Mouse (Mus musculus) limb, embryonic 14.5 days (tissue): ENCODE data around the gene Msmo1. TPM values are rescaled to one million over a fixed set of nuclear protein-coding genes. Genes with fewer than 3 reads are reported as not detected.

ENCODE experiments used
- ATAC-seq: fragments of 200-750 bp; cut with Nextera tagmentation; 2 replicates; pipeline ENCODE4 v1.8.0; 2017; ENCODE audit warnings: low read depth, moderate number of reproducible peaks, moderate TSS enrichment; ENCODE audit not compliant: low FRiP score
- DNase-seq: peaks from one replicate; pipeline ENCODE4 v3.0.0-alpha.2; 2015; ENCODE audit warnings: low spot score
- H3K27ac ChIP-seq: fragments of 300-500 bp; sonication (generic); replicated peaks from 2 replicates; pipeline ENCODE4 v1.5.1; 2014; ENCODE audit warnings: low read depth, mild to moderate bottlenecking, low read length, moderate library complexity, mixed read lengths
- H3K27me3 ChIP-seq: fragments of 300-500 bp; sonication (generic); 2 replicates; pipeline ENCODE4 v1.6.1; 2014; ENCODE audit warnings: low read length, mixed read lengths; ENCODE audit not compliant: control insufficient read depth, insufficient read depth
- H3K36me3 ChIP-seq: fragments of 300-500 bp; sonication (generic); 2 replicates; pipeline ENCODE4 v1.6.1; 2014; ENCODE audit warnings: mild to moderate bottlenecking, low read length, moderate library complexity, mixed read lengths; ENCODE audit not compliant: control insufficient read depth, insufficient read depth
- H3K4me1 ChIP-seq: fragments of 300-500 bp; sonication (generic); 2 replicates; pipeline ENCODE4 v1.6.1; 2014; ENCODE audit warnings: antibody characterized with exemption, low read length, mixed read lengths; ENCODE audit not compliant: control insufficient read depth, insufficient read depth
- H3K4me2 ChIP-seq: fragments of 300-500 bp; sonication (generic); replicated peaks from 2 replicates; pipeline ENCODE4 v1.6.1; 2014; ENCODE audit warnings: low read depth, mild to moderate bottlenecking, low read length, moderate library complexity; ENCODE audit not compliant: severe bottlenecking
- H3K4me3 ChIP-seq: fragments of 300-500 bp; sonication (generic); replicated peaks from 2 replicates; pipeline ENCODE4 v1.5.1; 2014; ENCODE audit warnings: low read length
- H3K9ac ChIP-seq: fragments of 300-500 bp; sonication (generic); 2 replicates; pipeline ENCODE4 v1.6.1; 2014; ENCODE audit warnings: mild to moderate bottlenecking, low read depth, low read length, moderate library complexity; ENCODE audit not compliant: severe bottlenecking
- H3K9me3 ChIP-seq: fragments of 300-500 bp; sonication (generic); 2 replicates; pipeline ENCODE4 v1.6.1; 2016; ENCODE audit warnings: low read length; ENCODE audit not compliant: control insufficient read depth
- POLR2A ChIP-seq: fragments of 200-500 bp; IDR thresholded peaks from 2 replicates; pipeline ENCODE4 v1.8.0; 2012; ENCODE audit warnings: inconsistent platforms, mild to moderate bottlenecking, moderate library complexity, borderline replicate concordance; ENCODE audit not compliant: insufficient read depth, insufficient read length; ENCODE audit errors: extremely low read depth
- WGBS: fragments of 180-500 bp; shearing (Covaris S2); extraction: QIAGEN DNeasy Blood & Tissue Kit; methylation state at CpG from one replicate; pipeline ENCODE4 v1.1.7; 2014; 5-methylcytosine and 5-hydroxymethylcytosine counted together
- polyA plus RNA-seq, 2 experiments: library from polyadenylated mRNA; depleted of rRNA in 1 of 2; stranded (reverse) in 1 of 2; unstranded in 1 of 2; fragments of >200 nt; fragmentation: Nextera tagmentation in 1 of 2; extraction: Ambion mirVana in 1 of 2; gene quantifications; 2 replicates each; pipeline versions ENCODE4 v1.2.1 to v1.2.3; 2012 to 2014

Gene Msmo1
- polyA plus RNA-seq, 2 experiments = 52.9 to 99.9 TPM

DNA sequence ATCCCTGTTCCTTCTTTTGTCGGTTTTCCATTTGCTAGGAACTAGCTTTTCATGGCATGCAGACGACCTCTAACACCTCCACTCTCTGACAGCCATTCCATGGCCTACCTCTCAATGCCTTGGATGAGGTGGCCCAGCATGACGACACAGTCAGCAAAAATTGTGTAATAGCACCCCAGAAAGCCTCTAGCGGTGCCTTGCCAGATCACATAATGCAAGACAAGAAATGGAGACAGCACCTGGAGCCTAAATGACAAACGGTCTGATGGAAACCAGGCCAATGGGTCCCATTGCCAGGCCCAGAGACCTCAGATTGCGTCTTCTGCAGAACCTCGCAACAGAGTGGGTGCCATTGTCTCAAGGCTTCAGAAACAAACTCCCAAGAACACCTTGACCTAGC, 21.1 kb downstream of the Msmo1 start:
- Histone ChIP-seq H3K36me3 (peaks cover 9% of the 10 kb centered on the region), H3K27me3 (no peaks in the 10 kb centered on the region), H3K4me1 (no peaks in the 10 kb centered on the region), H3K4me3 (no peak overlapping the region), H3K9me3 (no peaks in the 10 kb centered on the region), H3K9ac (no peak overlapping the region), H3K27ac (no peak overlapping the region), H3K4me2 (no peak overlapping the region)
- ATAC-seq (no peak), DNase-seq (no peak)
- TF ChIP-seq POLR2A = no peak
- WGBS = 83% methylated on average over 7 of the region's 7 CpGs

DNA sequence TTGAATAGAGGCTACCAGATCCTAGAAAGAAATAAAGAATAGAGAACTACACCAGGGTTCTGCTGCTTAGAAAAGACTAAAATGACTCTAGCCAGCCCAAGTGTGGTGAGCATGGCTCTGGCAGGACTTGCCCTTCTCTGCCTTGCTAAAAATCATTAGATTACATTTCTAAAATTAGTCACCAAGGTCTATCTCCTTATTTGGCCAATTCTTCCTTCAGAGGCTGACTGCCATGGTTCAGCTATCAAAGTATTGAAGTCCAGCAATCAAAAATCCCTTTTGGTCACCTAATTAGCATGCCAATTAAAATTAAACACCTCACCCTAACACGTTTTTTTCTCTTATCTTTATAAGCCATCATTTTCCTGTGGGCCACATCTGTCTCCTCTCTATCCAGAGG, 22.0 kb downstream of the Msmo1 start:
- ATAC-seq (no peak), DNase-seq (no peak)
- Histone ChIP-seq H3K4me3 (no peak overlapping the region), H3K36me3 (peaks cover 1% of the 10 kb centered on the region; the same call in 1 of the 2 replicates), H3K9ac (no peak overlapping the region), H3K4me1 (no peaks in the 10 kb centered on the region), H3K27ac (no peak overlapping the region), H3K9me3 (no peaks in the 10 kb centered on the region), H3K27me3 (no peaks in the 10 kb centered on the region), H3K4me2 (no peak overlapping the region)
- 23% methylated on average over 1 of the region's 1 CpGs for WGBS
- TF ChIP-seq POLR2A = no peak

DNA sequence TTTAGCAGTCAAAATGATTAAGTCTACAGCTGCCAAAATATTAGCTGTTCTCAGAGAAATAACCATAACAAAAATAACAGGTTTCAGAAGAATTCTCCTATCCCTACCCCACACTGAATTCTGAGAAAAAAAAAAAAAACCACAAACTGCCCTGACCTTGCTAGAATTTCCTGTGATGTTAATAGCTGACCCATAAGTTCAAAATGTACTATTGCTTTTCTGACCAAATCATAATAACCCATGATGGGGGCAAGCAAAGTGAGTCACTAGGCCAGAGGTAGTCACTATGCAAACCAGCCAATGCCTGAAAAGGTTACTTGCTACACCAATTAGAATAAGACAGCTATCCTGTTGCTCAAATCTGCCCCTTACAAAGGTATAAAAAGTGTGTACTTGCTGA, 26.1 kb downstream of the Msmo1 start:
- DNase-seq = no peak
- ATAC-seq = no peak
- no peaks in the 10 kb centered on the region for H3K36me3 ChIP-seq
- no peaks in the 10 kb centered on the region for H3K9me3 ChIP-seq
- H3K4me1 ChIP-seq = no peaks in the 10 kb centered on the region
- H3K27ac ChIP-seq = no peak overlapping the region
- no peak overlapping the region for H3K4me3 ChIP-seq
- no peak for TF ChIP-seq POLR2A
- H3K9ac ChIP-seq = no peak overlapping the region
- no peak overlapping the region for H3K4me2 ChIP-seq
- H3K27me3 ChIP-seq = no peaks in the 10 kb centered on the region

DNA sequence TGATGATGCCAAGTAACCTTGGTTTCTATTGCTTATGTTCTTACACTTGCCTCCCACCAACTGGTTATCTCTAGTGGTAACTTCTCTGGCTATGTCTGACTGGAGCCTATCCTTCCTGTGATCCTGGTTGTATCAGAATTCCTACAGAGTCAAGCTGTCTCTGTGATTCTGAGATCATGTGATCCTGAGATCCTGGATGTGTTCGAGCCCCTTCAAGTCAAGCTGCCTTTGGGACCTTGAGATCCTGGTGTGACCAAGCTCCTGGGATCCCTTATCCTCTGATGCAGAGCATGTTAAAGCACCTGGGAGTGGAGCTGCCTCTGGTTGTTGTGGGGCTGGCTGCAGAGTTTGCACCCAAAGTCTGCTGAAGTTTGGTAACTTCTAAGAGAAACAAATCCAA, 30.4 kb downstream of the Msmo1 start:
- Histone ChIP-seq H3K9me3 (no peaks in the 10 kb centered on the region), H3K27me3 (no peaks in the 10 kb centered on the region), H3K36me3 (no peaks in the 10 kb centered on the region), H3K4me3 (no peak overlapping the region), H3K9ac (no peak overlapping the region), H3K4me2 (no peak overlapping the region), H3K27ac (no peak overlapping the region), H3K4me1 (no peaks in the 10 kb centered on the region)
- WGBS = 81% methylated on average over 1 of the region's 1 CpGs
- DNase-seq (no peak), ATAC-seq (no peak)
- TF ChIP-seq POLR2A = no peak

DNA sequence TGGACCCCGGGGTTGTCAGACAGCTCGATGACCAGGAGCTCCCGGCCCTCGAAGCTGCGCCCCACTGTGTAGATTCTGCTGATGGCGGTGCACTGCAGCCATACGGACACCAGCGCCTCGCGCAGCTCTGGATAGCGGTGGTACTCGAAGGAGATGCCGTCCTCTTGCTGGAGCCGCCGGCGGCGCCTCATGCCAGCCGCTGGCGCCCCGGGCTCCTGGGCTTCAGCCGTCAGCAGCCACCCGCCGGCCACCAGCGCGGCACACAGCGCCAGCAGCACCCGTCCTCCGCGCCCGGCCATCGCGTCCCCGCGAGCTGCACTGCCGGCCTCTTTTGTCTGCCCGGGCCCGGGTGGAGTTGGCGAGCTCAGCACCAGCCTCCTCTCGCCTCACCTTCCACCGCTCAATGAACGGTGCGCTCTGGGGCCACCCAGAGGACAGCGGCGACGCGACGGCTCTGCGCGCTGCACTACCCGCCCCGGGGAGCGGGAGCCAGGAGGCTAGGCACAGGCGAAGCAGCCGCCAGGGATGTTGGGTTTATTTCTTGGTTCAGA, 40.9 kb downstream of the Msmo1 start, which contains the start of gene Cpe:
Cpe (minus strand) TSS at position 404 of the 551 bp plus-strand sequence.
- Histone ChIP-seq H3K4me1 (0 out of 2 replicates have a peak, but pooled peaks cover 3% of the 10 kb centered on the region), H3K4me2 (peak within 1 kb of the TSS; percentile 81), H3K4me3 (peak within 1 kb of the TSS; percentile 70), H3K9me3 (no peaks in the 10 kb centered on the region), H3K27ac (peak within 1 kb of the TSS; percentile 83), H3K27me3 (no peaks in the 10 kb centered on the region), H3K9ac (peak within 1 kb of the TSS; percentile 90), H3K36me3 (no peaks in the 10 kb centered on the region)
- ATAC-seq (peak; percentile 95), DNase-seq (peak; percentile 80)
- peak; percentile 91 for TF ChIP-seq POLR2A
- WGBS = 1% methylated on average over 50 of the region's 54 CpGs
